Mouse (Mus musculus) erythroblast, embryonic 14.5 days (primary cell): ENCODE measurements around the gene Cldn1. TPM values are rescaled to one million over a fixed set of nuclear protein-coding genes. Genes with fewer than 3 reads are reported as not detected.

Source experiments
- H3K27me3 ChIP-seq: 2 replicates; pipeline ENCODE4 v1.6.1; 2012; ENCODE audit warnings: inconsistent platforms; ENCODE audit not compliant: control insufficient read depth
- H3K36me3 ChIP-seq: 2 replicates; pipeline ENCODE4 v1.6.1; 2012; ENCODE audit warnings: mild to moderate bottlenecking, inconsistent platforms; ENCODE audit not compliant: control insufficient read depth
- H3K4me1 ChIP-seq: 2 replicates; pipeline ENCODE4 v1.6.1; 2012; ENCODE audit warnings: inconsistent platforms; ENCODE audit not compliant: control insufficient read depth
- H3K4me3 ChIP-seq: replicated peaks from 2 replicates; pipeline ENCODE3; 2012; ENCODE audit warnings: moderate library complexity, mild to moderate bottlenecking, inconsistent platforms
- H3K9me3 ChIP-seq: 2 replicates; pipeline ENCODE4 v1.6.1; 2012; ENCODE audit warnings: low read length, inconsistent platforms, mixed read lengths; ENCODE audit not compliant: control insufficient read depth
- GATA1 ChIP-seq: IDR thresholded peaks from 2 replicates; pipeline ENCODE4 v1.6.1; 2012; ENCODE audit warnings: low read length, inconsistent platforms, mixed read lengths
- TAL1 ChIP-seq: IDR thresholded peaks from 3 replicates; pipeline ENCODE4 v1.6.1; 2012; ENCODE audit warnings: low read length, inconsistent platforms, mixed read lengths
- polyA plus RNA-seq: library from polyadenylated mRNA; stranded (reverse); fragments of >175 nt; gene quantifications from 2 replicates; pipeline ENCODE4 v1.2.3, GENCODE M21; 2012

Gene Cldn1
- polyA plus RNA-seq, 1 experiment: not detected

DNA sequence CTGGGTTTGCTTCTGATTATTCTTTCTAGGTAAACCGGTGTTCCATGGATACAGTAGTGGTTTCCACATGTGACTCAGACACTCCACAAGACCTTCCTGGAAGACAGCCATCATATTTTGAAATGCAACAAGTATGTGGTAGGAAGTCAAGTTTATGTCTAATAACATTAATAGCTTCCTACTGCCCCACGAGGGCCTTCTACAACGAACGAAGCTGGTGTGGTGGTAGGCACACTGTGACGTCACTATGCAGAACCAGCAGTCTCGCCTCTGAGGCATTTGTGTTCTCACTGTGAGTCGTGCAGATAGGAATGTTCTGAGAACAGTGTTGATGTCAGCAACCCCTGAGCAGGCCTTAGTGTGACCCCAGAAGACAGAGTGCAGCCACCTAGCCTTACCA, 55.4 kb downstream of the Cldn1 start:
- Histone ChIP-seq H3K4me3 (no peak overlapping the region), H3K4me1 (no peaks in the 10 kb centered on the region), H3K9me3 (peaks cover 4% of the 10 kb centered on the region; the same call in 1 of the 2 replicates), H3K36me3 (no peaks in the 10 kb centered on the region), H3K27me3 (no peaks in the 10 kb centered on the region)
- TF ChIP-seq TAL1 (no peak), GATA1 (no peak)

DNA sequence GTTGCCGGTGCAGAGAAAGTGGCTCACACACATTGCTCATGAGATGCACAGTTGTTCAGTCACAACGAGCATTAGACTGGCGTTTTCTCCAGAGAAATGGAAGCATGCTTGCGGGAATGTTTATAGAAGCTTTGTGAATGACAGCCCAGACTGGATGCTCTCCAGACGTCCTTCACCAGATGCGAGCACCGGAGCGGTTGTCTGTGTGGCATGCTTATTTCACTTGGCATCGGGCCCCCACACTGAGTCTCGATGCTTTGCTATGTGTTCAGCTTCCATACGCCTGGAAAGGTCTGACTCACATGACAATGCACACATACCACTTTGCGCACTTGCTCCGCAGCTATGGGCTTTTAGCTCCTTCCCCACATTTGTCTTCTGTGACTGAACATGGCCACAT, 56.8 kb downstream of the Cldn1 start:
- H3K4me1 ChIP-seq: no peaks in the 10 kb centered on the region
- no peaks in the 10 kb centered on the region for H3K36me3 ChIP-seq
- no peak for TF ChIP-seq TAL1
- no peak for TF ChIP-seq GATA1
- no peaks in the 10 kb centered on the region for H3K27me3 ChIP-seq
- H3K4me3 ChIP-seq: no peak overlapping the region
- H3K9me3 ChIP-seq: peaks cover 4% of the 10 kb centered on the region; the same call in 1 of the 2 replicates

- no peak overlapping the region for H3K4me3 ChIP-seq
- H3K36me3 ChIP-seq: no peaks in the 10 kb centered on the region
- no peaks in the 10 kb centered on the region for H3K9me3 ChIP-seq
- no peaks in the 10 kb centered on the region for H3K4me1 ChIP-seq
- no peak for TF ChIP-seq GATA1
- no peak for TF ChIP-seq TAL1
- H3K27me3 ChIP-seq: no peaks in the 10 kb centered on the region
Observed at GRCm38 (mm10) chr16:26309402-26309801, 62.2 kb downstream of the Cldn1 start.

Other genes with a start within 250 kb of the Cldn1 start
- gene Cldn16, start 91.3 kb upstream of the Cldn1 start, polyA plus RNA-seq: not detected in 2 replicates
- gene Tmem207, start 154.9 kb upstream of the Cldn1 start, polyA plus RNA-seq: not detected in 2 replicates
- 0.02 and 0.04 TPM in 2 replicates for gene Il1rap, start 209.9 kb upstream of the Cldn1 start, polyA plus RNA-seq